Mouse (Mus musculus) small intestine, adult 2 months (tissue): ENCODE results near the gene Cbr2.

ENCODE experiments used
- CTCF ChIP-seq: fragments of 200-500 bp; IDR thresholded peaks from 2 replicates; pipeline ENCODE4 v1.5.1; 2012; ENCODE audit warnings: low read depth, mild to moderate bottlenecking, control low read depth, inconsistent platforms, low read length, moderate library complexity, mixed read lengths; ENCODE audit not compliant: insufficient replicate concordance, insufficient read length; ENCODE audit errors: extremely low read depth
- POLR2A ChIP-seq: fragments of 200-500 bp; IDR thresholded peaks from 2 replicates; pipeline ENCODE4 v1.6.1; 2012; ENCODE audit warnings: low read depth, mild to moderate bottlenecking, control low read depth, inconsistent platforms, low read length, moderate library complexity

DNA sequence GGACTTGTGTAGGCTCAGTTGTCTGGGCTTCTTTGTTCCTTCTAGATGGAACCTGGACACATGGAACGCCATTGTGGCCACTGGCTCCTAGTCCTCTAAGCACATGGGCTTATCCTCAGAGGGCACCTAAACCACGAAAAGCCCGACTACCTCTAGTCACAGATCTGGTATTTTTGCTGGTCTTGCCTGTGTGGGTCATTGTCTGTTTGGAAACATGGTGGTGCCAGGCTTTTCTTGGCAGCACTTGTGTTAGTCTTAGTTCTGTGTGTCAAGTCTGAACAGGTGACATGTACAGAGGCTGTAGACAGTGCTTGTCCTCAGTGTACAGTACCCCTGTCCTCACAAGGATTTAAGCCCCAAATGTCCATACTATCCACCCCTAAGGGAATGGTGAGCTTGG lies 48.4 kb downstream of the Cbr2 start:
- TF ChIP-seq CTCF (no peak), POLR2A (no peak)
